Mouse (Mus musculus): ENCODE results near the gene Il17rb. TPM values are rescaled to one million over a fixed set of nuclear protein-coding genes. Genes with fewer than 3 reads are reported as not detected.

Il17rb gene
- polyA plus RNA-seq, 1 experiment from 2014 or later: 0.65 TPM

- H3K36me3 ChIP-seq (ENCODE audit: control insufficient read depth, insufficient read depth): peaks cover 56% of the 10 kb centered on the region
- no peaks in the 10 kb centered on the region for H3K9me3 ChIP-seq (ENCODE audit: control insufficient read depth)
- H3K4me3 ChIP-seq (ENCODE audit: low read depth, low read length): no peak overlapping the region
- TF ChIP-seq CTCF (IDR thresholded peaks at IDR 0.05; ENCODE audit: low read depth): no peak
- no peak overlapping the region for H3K27ac ChIP-seq (ENCODE audit: low read depth, low read length)
- no peaks in the 10 kb centered on the region for H3K27me3 ChIP-seq (replicated peaks; ENCODE audit: control insufficient read depth, insufficient read depth, low read length)
- peaks cover 5% of the 10 kb centered on the region; the same call in 1 of the 2 replicates for H3K4me1 ChIP-seq (replicated peaks; ENCODE audit: control insufficient read depth, insufficient read depth, low read length)
- WGBS: 94% methylated on average over 4 of the region's 4 CpGs
- no peak for ATAC-seq
- no peak overlapping the region for H3K4me2 ChIP-seq (replicated peaks; ENCODE audit: low read depth)
- H3K9ac ChIP-seq (ENCODE audit: low read depth, low read length): no peak overlapping the region
Measured at GRCm38 (mm10) chr14:29994976-29995375, 13.7 kb downstream of the Il17rb start.

GRCm38 (mm10) chr14:29988337-29988736 lies 20.4 kb downstream of the Il17rb start:
- Histone ChIP-seq H3K36me3 (ENCODE audit: control insufficient read depth, insufficient read depth) (peaks cover 96% of the 10 kb centered on the region), H3K9me3 (ENCODE audit: control insufficient read depth) (no peaks in the 10 kb centered on the region), H3K4me2 (replicated peaks; ENCODE audit: low read depth) (no peak overlapping the region), H3K27ac (ENCODE audit: low read depth, low read length) (no peak overlapping the region), H3K27me3 (replicated peaks; ENCODE audit: control insufficient read depth, insufficient read depth, low read length) (no peaks in the 10 kb centered on the region), H3K4me1 (replicated peaks; ENCODE audit: control insufficient read depth, insufficient read depth, low read length) (no peaks in the 10 kb centered on the region), H3K4me3 (ENCODE audit: low read depth, low read length) (no peak overlapping the region), H3K9ac (ENCODE audit: low read depth, low read length) (no peak overlapping the region)
- no peak for TF ChIP-seq CTCF (IDR thresholded peaks at IDR 0.05; ENCODE audit: low read depth)
- 93% methylated on average over 4 of the region's 4 CpGs for WGBS
- ATAC-seq: no peak

GRCm38 (mm10) chr14:29987739-29988138 lies 21.0 kb downstream of the Il17rb start:
- Histone ChIP-seq H3K36me3 (ENCODE audit: control insufficient read depth, insufficient read depth) (peaks cover 97% of the 10 kb centered on the region), H3K9ac (ENCODE audit: low read depth, low read length) (no peak overlapping the region), H3K27ac (ENCODE audit: low read depth, low read length) (no peak overlapping the region), H3K4me2 (replicated peaks; ENCODE audit: low read depth) (no peak overlapping the region), H3K9me3 (ENCODE audit: control insufficient read depth) (no peaks in the 10 kb centered on the region), H3K27me3 (replicated peaks; ENCODE audit: control insufficient read depth, insufficient read depth, low read length) (no peaks in the 10 kb centered on the region), H3K4me3 (ENCODE audit: low read depth, low read length) (no peak overlapping the region), H3K4me1 (replicated peaks; ENCODE audit: control insufficient read depth, insufficient read depth, low read length) (no peaks in the 10 kb centered on the region)
- TF ChIP-seq CTCF (IDR thresholded peaks at IDR 0.05; ENCODE audit: low read depth): no peak
- WGBS: 94% methylated on average over 9 of the region's 9 CpGs
- no peak for ATAC-seq

GRCm38 (mm10) chr14:29987276-29987675 lies 21.4 kb downstream of the Il17rb start:
- Histone ChIP-seq H3K27me3 (replicated peaks; ENCODE audit: control insufficient read depth, insufficient read depth, low read length) (no peaks in the 10 kb centered on the region), H3K4me1 (replicated peaks; ENCODE audit: control insufficient read depth, insufficient read depth, low read length) (no peaks in the 10 kb centered on the region), H3K27ac (ENCODE audit: low read depth, low read length) (no peak overlapping the region), H3K9ac (ENCODE audit: low read depth, low read length) (no peak overlapping the region), H3K36me3 (ENCODE audit: control insufficient read depth, insufficient read depth) (peaks cover 97% of the 10 kb centered on the region), H3K4me2 (replicated peaks; ENCODE audit: low read depth) (no peak overlapping the region), H3K9me3 (ENCODE audit: control insufficient read depth) (no peaks in the 10 kb centered on the region), H3K4me3 (ENCODE audit: low read depth, low read length) (no peak overlapping the region)
- no peak for TF ChIP-seq CTCF (IDR thresholded peaks at IDR 0.05; ENCODE audit: low read depth)
- no peak for ATAC-seq
- 95% methylated on average over 6 of the region's 6 CpGs for WGBS

GRCm38 (mm10) chr14:29986096-29986495 lies 22.6 kb downstream of the Il17rb start:
- 92% methylated on average over 4 of the region's 4 CpGs for WGBS
- no peaks in the 10 kb centered on the region for H3K4me1 ChIP-seq (replicated peaks; ENCODE audit: control insufficient read depth, insufficient read depth, low read length)
- no peak overlapping the region for H3K4me3 ChIP-seq (ENCODE audit: low read depth, low read length)
- ATAC-seq: no peak
- no peaks in the 10 kb centered on the region for H3K27me3 ChIP-seq (replicated peaks; ENCODE audit: control insufficient read depth, insufficient read depth, low read length)
- no peaks in the 10 kb centered on the region for H3K9me3 ChIP-seq (ENCODE audit: control insufficient read depth)
- H3K4me2 ChIP-seq (replicated peaks; ENCODE audit: low read depth): no peak overlapping the region
- no peak for TF ChIP-seq CTCF (IDR thresholded peaks at IDR 0.05; ENCODE audit: low read depth)
- H3K27ac ChIP-seq (ENCODE audit: low read depth, low read length): no peak overlapping the region
- peaks cover 96% of the 10 kb centered on the region for H3K36me3 ChIP-seq (ENCODE audit: control insufficient read depth, insufficient read depth)
- H3K9ac ChIP-seq (ENCODE audit: low read depth, low read length): no peak overlapping the region

- H3K27ac ChIP-seq (ENCODE audit: low read depth, low read length): no peak overlapping the region
- H3K9me3 ChIP-seq (ENCODE audit: control insufficient read depth): no peaks in the 10 kb centered on the region
- ATAC-seq: no peak
- no peak overlapping the region for H3K9ac ChIP-seq (ENCODE audit: low read depth, low read length)
- peaks cover 60% of the 10 kb centered on the region for H3K36me3 ChIP-seq (ENCODE audit: control insufficient read depth, insufficient read depth)
- no peaks in the 10 kb centered on the region for H3K4me1 ChIP-seq (replicated peaks; ENCODE audit: control insufficient read depth, insufficient read depth, low read length)
- TF ChIP-seq CTCF (IDR thresholded peaks at IDR 0.05; ENCODE audit: low read depth): peak; percentile 71
- 94% methylated on average over 10 of the region's 10 CpGs for WGBS
- H3K4me2 ChIP-seq (replicated peaks; ENCODE audit: low read depth): no peak overlapping the region
- H3K4me3 ChIP-seq (ENCODE audit: low read depth, low read length): no peak overlapping the region
- no peaks in the 10 kb centered on the region for H3K27me3 ChIP-seq (replicated peaks; ENCODE audit: control insufficient read depth, insufficient read depth, low read length)
Measured at GRCm38 (mm10) chr14:29980447-29981205, 28.1 kb downstream of the Il17rb start.
